Mouse (Mus musculus) lung, embryonic 15.5 days (tissue): Measurements from ENCODE around the gene Kyat1. TPM values are rescaled to one million over a fixed set of nuclear protein-coding genes. Genes with fewer than 3 reads are reported as not detected.

ENCODE experiments used
- ATAC-seq: fragments of 200-750 bp; cut with Nextera tagmentation; 2 replicates; pipeline ENCODE4 v1.8.0; 2017; ENCODE audit warnings: moderate number of reproducible peaks, borderline replicate concordance; ENCODE audit not compliant: low FRiP score, low TSS enrichment; ENCODE audit errors: extremely low read depth
- H3K27ac ChIP-seq: fragments of 300-500 bp; sonication (generic); 2 replicates; pipeline ENCODE4 v1.5.1; 2015; ENCODE audit warnings: moderate library complexity, mild to moderate bottlenecking, inconsistent platforms
- H3K27me3 ChIP-seq: fragments of 300-500 bp; sonication (generic); 2 replicates; pipeline ENCODE4 v1.6.1; 2015; ENCODE audit warnings: inconsistent platforms
- H3K36me3 ChIP-seq: fragments of 300-500 bp; sonication (generic); 2 replicates; pipeline ENCODE4 v1.6.1; 2015; ENCODE audit warnings: inconsistent platforms
- H3K4me1 ChIP-seq: fragments of 300-500 bp; sonication (generic); 2 replicates; pipeline ENCODE4 v1.6.1; 2015; ENCODE audit warnings: inconsistent platforms
- H3K4me2 ChIP-seq: fragments of 300-500 bp; sonication (generic); 2 replicates; pipeline ENCODE4 v1.6.1; 2015; ENCODE audit warnings: inconsistent platforms, mild to moderate bottlenecking, moderate library complexity
- H3K4me3 ChIP-seq: fragments of 300-500 bp; sonication (generic); 2 replicates; pipeline ENCODE4 v1.5.1; 2015; ENCODE audit warnings: mild to moderate bottlenecking, inconsistent platforms
- H3K9ac ChIP-seq: fragments of 300-500 bp; sonication (generic); 2 replicates; pipeline ENCODE4 v1.6.1; 2015; ENCODE audit warnings: inconsistent platforms
- H3K9me3 ChIP-seq: fragments of 300-500 bp; sonication (generic); 2 replicates; pipeline ENCODE4 v1.6.1; 2016; ENCODE audit warnings: inconsistent platforms
- WGBS: fragments of 180-500 bp; shearing (Covaris S2); methylation state at CpG from one replicate; pipeline ENCODE4 v1.1.7; 2015; 5-methylcytosine and 5-hydroxymethylcytosine counted together
- polyA plus RNA-seq: library from polyadenylated mRNA; unstranded; fragments of >200 nt; fragmentation: Nextera tagmentation; extraction: Ambion mirVana; gene quantifications from 2 replicates; pipeline ENCODE4 v1.2.1, GENCODE M21; 2015

Gene Kyat1
- polyA plus RNA-seq, 1 experiment from 2014 or later, result 11.3 TPM

GRCm38 (mm10) chr2:30240267-30240666 lies 34.6 kb upstream of the Kyat1 start, which contains the start of gene Gm28035:
Gm28035 (plus strand) TSS chr2:30240567.
- Histone ChIP-seq H3K4me3 (peak within 1 kb of the TSS; percentile 89; the same call in 1 of the 2 replicates), H3K27me3 (no peaks in the 10 kb centered on the region), H3K36me3 (peaks cover 25% of the 10 kb centered on the region), H3K27ac (peak within 1 kb of the TSS; percentile 58), H3K9me3 (no peaks in the 10 kb centered on the region), H3K4me2 (peak within 1 kb of the TSS; percentile 88), H3K4me1 (peaks cover 65% of the 10 kb centered on the region), H3K9ac (no peak within 1 kb of the TSS)
- ATAC-seq, result no peak
- WGBS, result 75% methylated on average over 2 of the region's 2 CpGs

- WGBS, result 62% methylated on average over 4 of the region's 4 CpGs
- Histone ChIP-seq H3K27ac (peak overlapping the region; percentile 58), H3K4me3 (no peak overlapping the region), H3K9ac (no peak overlapping the region), H3K36me3 (peaks cover 25% of the 10 kb centered on the region), H3K27me3 (no peaks in the 10 kb centered on the region), H3K4me2 (peak overlapping the region; percentile 88; the same call in 1 of the 2 replicates), H3K9me3 (no peaks in the 10 kb centered on the region), H3K4me1 (peaks cover 63% of the 10 kb centered on the region)
- ATAC-seq, result no peak
Observed at GRCm38 (mm10) chr2:30239777-30240176, 34.1 kb upstream of the Kyat1 start.

DNA sequence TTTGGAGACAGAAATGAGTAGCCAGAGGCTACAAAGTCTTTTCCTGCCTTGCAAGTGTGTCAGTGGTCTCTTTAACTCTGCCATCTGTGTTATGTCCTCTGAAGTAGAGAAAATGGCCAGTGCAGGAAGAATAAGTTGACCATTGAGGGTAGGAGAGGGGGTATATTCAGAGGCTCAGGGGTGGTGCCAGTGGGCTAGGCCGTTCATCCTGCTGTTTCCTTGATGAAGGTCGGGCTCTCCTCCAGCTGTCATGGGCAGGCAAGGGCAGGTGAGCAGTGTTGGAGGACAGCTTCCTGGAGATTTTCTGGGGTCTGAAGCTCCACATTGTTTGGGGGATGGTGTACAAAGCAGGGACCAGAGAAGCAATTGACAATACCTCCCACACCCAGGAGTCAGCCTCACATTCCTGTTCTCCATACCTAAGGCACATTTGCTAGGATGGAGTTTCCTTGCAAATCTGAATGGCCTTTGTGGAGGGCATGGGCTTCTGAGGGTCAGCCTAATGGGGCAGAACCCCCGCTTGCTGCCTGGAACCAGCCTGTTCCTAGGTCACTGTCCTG lies 33.3 kb upstream of the Kyat1 start:
- Histone ChIP-seq H3K4me1 (peaks cover 59% of the 10 kb centered on the region), H3K27me3 (no peaks in the 10 kb centered on the region), H3K9me3 (no peaks in the 10 kb centered on the region), H3K4me2 (peak overlapping the region; percentile 88), H3K9ac (peak overlapping the region; percentile 85; the same call in 1 of the 2 replicates), H3K36me3 (peaks cover 21% of the 10 kb centered on the region), H3K27ac (peak overlapping the region; percentile 54), H3K4me3 (peak overlapping the region; percentile 89)
- 62% methylated on average over 3 of the region's 3 CpGs for WGBS
- ATAC-seq, result no peak

- Histone ChIP-seq H3K4me1 (peaks cover 49% of the 10 kb centered on the region), H3K27ac (peak overlapping the region; percentile 92), H3K9ac (peak overlapping the region; percentile 85), H3K4me2 (peak overlapping the region; percentile 88), H3K27me3 (no peaks in the 10 kb centered on the region), H3K4me3 (peak overlapping the region; percentile 89), H3K9me3 (no peaks in the 10 kb centered on the region), H3K36me3 (peaks cover 16% of the 10 kb centered on the region)
- peak; percentile 89 for ATAC-seq
- WGBS, result under 1% methylated on average over 39 of the region's 42 CpGs
Observed at GRCm38 (mm10) chr2:30237881-30238280, 32.2 kb upstream of the Kyat1 start.

- no peaks in the 10 kb centered on the region for H3K9me3 ChIP-seq
- peaks cover 46% of the 10 kb centered on the region for H3K4me1 ChIP-seq
- peak within 1 kb of the TSS; percentile 89 for H3K4me3 ChIP-seq
- peak within 1 kb of the TSS; percentile 88 for H3K4me2 ChIP-seq
- H3K27ac ChIP-seq, result peak within 1 kb of the TSS; percentile 92
- peaks cover 16% of the 10 kb centered on the region for H3K36me3 ChIP-seq
- H3K9ac ChIP-seq, result peak within 1 kb of the TSS; percentile 85
- ATAC-seq, result peak; percentile 95
- no peaks in the 10 kb centered on the region for H3K27me3 ChIP-seq
- WGBS, result under 1% methylated on average over 63 of the region's 67 CpGs
Observed at GRCm38 (mm10) chr2:30237199-30237880, 31.7 kb upstream of the Kyat1 start, which contains the start of gene Lrrc8a. Lrrc8a (plus strand) TSS chr2:30237715.

DNA sequence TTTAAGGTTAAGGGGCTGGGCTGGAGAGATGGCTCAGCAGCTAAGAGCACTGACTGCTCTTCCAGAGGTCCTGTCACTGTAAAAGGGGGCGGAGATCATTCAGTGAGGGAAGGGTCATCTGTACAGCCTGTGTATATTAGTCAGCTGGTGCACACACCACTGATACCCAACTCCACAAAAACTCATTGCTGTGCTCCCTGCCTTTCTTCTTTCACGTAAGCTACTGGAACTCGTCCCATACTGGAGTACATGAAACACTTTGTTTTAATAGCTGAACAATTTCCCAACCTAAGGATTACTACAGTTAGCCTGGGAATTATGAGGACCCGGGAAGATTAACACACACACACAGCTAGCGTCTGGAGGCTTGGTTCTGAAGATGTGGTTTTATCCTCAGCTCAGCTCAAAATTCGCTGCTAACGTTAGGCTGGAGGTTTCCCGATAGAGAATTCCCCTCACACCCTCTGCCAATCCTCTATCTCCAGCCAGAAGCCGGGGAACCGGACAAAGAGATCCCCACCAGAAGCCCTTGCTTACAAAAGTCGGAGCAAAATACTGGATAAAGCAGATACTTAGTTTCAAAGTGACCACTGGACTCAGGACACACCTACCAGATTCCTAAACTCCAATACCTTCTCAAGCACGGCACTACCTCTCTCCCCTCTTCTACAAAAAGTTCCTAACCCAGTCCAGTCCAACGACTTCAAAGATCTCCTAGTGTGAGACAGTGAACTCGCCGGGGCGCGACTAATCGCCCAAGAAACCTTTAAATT lies 31.0 kb upstream of the Kyat1 start:
- peaks cover 14% of the 10 kb centered on the region for H3K36me3 ChIP-seq
- WGBS, result 2% methylated on average over 18 of the region's 18 CpGs
- peak overlapping the region; percentile 74 for H3K27ac ChIP-seq
- H3K27me3 ChIP-seq, result no peaks in the 10 kb centered on the region
- H3K4me1 ChIP-seq, result peaks cover 41% of the 10 kb centered on the region
- H3K4me2 ChIP-seq, result peak overlapping the region; percentile 88
- peak overlapping the region; percentile 62 for H3K9ac ChIP-seq
- H3K4me3 ChIP-seq, result peak overlapping the region; percentile 89
- no peaks in the 10 kb centered on the region for H3K9me3 ChIP-seq
- no peak for ATAC-seq

GRCm38 (mm10) chr2:30235593-30235992 lies 29.9 kb upstream of the Kyat1 start:
- peaks cover 32% of the 10 kb centered on the region for H3K4me1 ChIP-seq
- no peaks in the 10 kb centered on the region for H3K27me3 ChIP-seq
- WGBS, result 82% methylated on average over 5 of the region's 5 CpGs
- no peak overlapping the region for H3K27ac ChIP-seq
- ATAC-seq, result no peak
- no peak overlapping the region for H3K4me2 ChIP-seq
- no peak overlapping the region for H3K9ac ChIP-seq
- no peak overlapping the region for H3K4me3 ChIP-seq
- peaks cover 1% of the 10 kb centered on the region; the same call in 1 of the 2 replicates for H3K9me3 ChIP-seq
- H3K36me3 ChIP-seq, result peaks cover 3% of the 10 kb centered on the region; the same call in 1 of the 2 replicates

GRCm38 (mm10) chr2:30216293-30216692 lies 10.6 kb upstream of the Kyat1 start:
- H3K4me3 ChIP-seq, result no peak overlapping the region
- no peaks in the 10 kb centered on the region for H3K36me3 ChIP-seq
- H3K27me3 ChIP-seq, result no peaks in the 10 kb centered on the region
- ATAC-seq, result no peak
- H3K4me1 ChIP-seq, result no peaks in the 10 kb centered on the region
- no peak overlapping the region for H3K9ac ChIP-seq
- WGBS, result 95% methylated on average over 5 of the region's 5 CpGs
- H3K9me3 ChIP-seq, result no peaks in the 10 kb centered on the region
- no peak overlapping the region for H3K4me2 ChIP-seq
- H3K27ac ChIP-seq, result no peak overlapping the region

DNA sequence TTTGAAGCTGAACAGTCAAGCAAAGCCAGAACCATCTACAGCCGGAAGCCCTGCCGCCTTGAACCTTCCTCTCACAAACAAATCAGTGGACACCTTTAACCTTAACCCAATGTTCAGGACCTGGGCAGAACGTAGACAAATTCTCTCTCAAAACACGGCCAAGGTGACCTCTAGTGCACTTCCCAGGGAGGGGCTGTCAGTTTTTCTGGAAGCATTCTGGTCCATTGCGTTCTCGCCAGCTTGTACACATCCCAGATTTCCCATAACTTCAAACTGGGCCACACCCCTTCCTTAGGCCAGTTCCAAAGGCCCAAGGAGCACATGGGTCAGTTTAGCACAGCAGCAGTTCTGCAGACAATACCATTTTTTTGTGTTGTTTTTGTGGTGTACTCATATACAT lies 9.8 kb upstream of the Kyat1 start:
- Histone ChIP-seq H3K36me3 (no peaks in the 10 kb centered on the region), H3K9me3 (no peaks in the 10 kb centered on the region), H3K4me3 (no peak overlapping the region), H3K4me2 (no peak overlapping the region), H3K27me3 (no peaks in the 10 kb centered on the region), H3K9ac (no peak overlapping the region), H3K4me1 (no peaks in the 10 kb centered on the region), H3K27ac (no peak overlapping the region)
- no peak for ATAC-seq
- 51% methylated on average over 6 of the region's 6 CpGs for WGBS

GRCm38 (mm10) chr2:30214745-30215144 lies 9.1 kb upstream of the Kyat1 start:
- Histone ChIP-seq H3K36me3 (no peaks in the 10 kb centered on the region), H3K4me3 (no peak overlapping the region), H3K4me1 (no peaks in the 10 kb centered on the region), H3K9ac (no peak overlapping the region), H3K27ac (no peak overlapping the region), H3K27me3 (no peaks in the 10 kb centered on the region), H3K9me3 (no peaks in the 10 kb centered on the region), H3K4me2 (no peak overlapping the region)
- no peak for ATAC-seq
- 80% methylated on average over 3 of the region's 3 CpGs for WGBS

GRCm38 (mm10) chr2:30212951-30213350 lies 7.3 kb upstream of the Kyat1 start:
- Histone ChIP-seq H3K27me3 (no peaks in the 10 kb centered on the region), H3K4me2 (no peak overlapping the region), H3K9ac (no peak overlapping the region), H3K36me3 (no peaks in the 10 kb centered on the region), H3K9me3 (no peaks in the 10 kb centered on the region), H3K27ac (no peak overlapping the region), H3K4me1 (no peaks in the 10 kb centered on the region), H3K4me3 (no peak overlapping the region)
- 54% methylated on average over 1 of the region's 1 CpGs for WGBS
- no peak for ATAC-seq

DNA sequence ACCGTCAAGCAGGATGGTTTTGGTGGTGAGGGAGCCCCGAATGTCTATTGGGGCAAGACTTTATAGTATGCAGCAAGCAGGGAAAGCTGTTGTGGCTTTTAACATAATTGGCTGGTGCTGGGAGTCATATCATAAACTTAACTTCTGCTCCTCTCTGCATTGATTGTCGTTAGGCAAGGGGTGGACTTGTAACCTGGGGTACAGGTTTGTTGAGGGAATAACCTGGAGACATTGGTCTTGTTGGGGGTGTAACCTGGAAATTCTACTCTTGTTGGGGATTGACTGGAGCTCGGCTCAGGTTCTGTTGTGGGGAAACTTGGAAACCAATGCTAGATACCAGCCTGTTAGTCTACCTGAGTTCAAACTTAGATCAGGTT lies 6.5 kb upstream of the Kyat1 start:
- WGBS, result 62% methylated on average over 4 of the region's 4 CpGs

More for the DNA sequence above, 6.5 kb upstream of the Kyat1 start:
- H3K4me3 ChIP-seq, result no peak overlapping the region
- H3K4me2 ChIP-seq, result no peak overlapping the region
- H3K4me1 ChIP-seq, result no peaks in the 10 kb centered on the region
- no peaks in the 10 kb centered on the region for H3K9me3 ChIP-seq
- no peaks in the 10 kb centered on the region for H3K27me3 ChIP-seq
- H3K9ac ChIP-seq, result no peak overlapping the region
- ATAC-seq, result no peak
- H3K27ac ChIP-seq, result no peak overlapping the region
- H3K36me3 ChIP-seq, result no peaks in the 10 kb centered on the region
